Mouse (Mus musculus) bone marrow macrophage, adult 2 months (primary cell): ENCODE data around the gene Magee2.

Experiments used
- CTCF ChIP-seq: IDR thresholded peaks from 2 replicates; pipeline ENCODE4 v1.5.1; 2012; ENCODE audit warnings: low read depth, mild to moderate bottlenecking, low read length, moderate library complexity
- POLR2A ChIP-seq: IDR thresholded peaks from 2 replicates; pipeline ENCODE4 v1.6.1; 2012; ENCODE audit warnings: mild to moderate bottlenecking, low read depth, low read length, borderline replicate concordance

GRCm38 (mm10) chrX:104856751-104857341 lies at the start of gene Magee2:
- TF ChIP-seq CTCF (no peak), POLR2A (no peak)
